Mouse (Mus musculus) testis, postnatal 10 days (tissue): ENCODE measurements around the gene Elmo1.
A peak's percentile ranks its signal among the peaks of the same experiment; 100 is the strongest.

ENCODE experiments used
- DNase-seq: peaks from one replicate; pipeline ENCODE4 v3.0.0; 2021; ENCODE audit warnings: low spot score

Gene Elmo1

GRCm38 (mm10) chr13:20094916-20095700, 4.7 kb downstream of the Elmo1 start:
- DNase-seq, result no peak

DNA sequence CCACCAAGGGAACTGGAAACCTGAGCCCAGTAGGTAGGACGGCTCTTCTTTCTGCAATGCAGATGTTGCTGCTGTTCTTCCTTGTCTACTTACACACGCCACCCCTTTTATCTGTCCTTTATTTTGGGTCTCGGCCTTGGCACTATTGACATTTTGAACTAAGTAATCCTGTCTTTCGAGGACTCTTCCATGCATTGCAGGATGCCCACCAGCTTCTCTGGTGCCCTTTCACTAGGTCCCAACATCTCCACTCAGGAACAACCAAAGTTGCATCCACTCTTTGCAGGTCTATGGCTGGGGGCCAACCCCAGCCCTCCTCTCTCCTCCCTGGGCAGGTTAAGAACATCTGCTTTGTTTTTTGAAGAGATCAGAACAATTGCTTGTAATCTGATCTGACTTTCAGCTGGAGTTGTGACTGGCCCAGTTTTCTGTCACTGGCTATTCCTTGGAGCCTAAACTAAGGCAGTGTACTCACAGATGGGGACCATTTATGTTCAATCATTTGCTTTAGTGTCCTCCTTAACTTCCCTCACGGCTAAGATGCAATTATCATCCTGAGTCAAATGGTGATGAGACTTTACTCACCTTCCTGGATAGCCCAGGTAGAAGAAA, 6.7 kb downstream of the Elmo1 start:
- peak; percentile 26 for DNase-seq

DNA sequence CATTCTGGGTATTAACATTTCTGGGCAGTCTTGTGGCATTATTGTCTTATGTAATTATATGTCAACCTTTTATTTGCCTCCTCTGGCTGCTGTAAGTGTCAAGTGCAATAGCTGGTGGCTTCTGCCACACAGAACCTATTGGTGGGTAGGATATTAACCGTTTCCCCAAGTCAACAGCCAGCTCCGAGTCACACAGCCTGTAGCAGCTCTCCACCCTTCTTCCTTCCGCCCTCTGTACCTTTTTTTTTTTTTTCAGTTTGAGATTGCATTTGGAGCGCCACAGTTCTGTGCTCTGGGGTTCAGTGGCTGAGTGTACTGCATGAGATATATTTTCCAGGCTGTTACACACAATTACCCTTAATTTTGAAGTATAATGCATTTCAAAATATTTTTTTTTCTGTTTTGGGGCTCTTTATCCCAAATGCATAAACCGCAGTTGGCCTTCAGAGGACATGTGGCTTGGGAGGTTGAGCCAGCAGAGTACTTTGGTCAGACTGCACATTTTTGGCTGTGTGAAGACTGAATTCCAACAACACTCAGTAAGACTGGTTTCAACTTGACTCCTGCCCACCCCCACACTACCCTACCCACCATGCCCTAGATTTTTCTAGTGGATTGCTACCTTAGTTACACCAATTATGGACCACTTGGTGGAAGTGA, 7.7 kb downstream of the Elmo1 start:
- DNase-seq, result peak; percentile 3

GRCm38 (mm10) chr13:20098594-20098965, 8.2 kb downstream of the Elmo1 start:
- DNase-seq, result no peak

- peak; percentile 48 for DNase-seq
Observed at GRCm38 (mm10) chr13:20099546-20099945, 9.2 kb downstream of the Elmo1 start.

GRCm38 (mm10) chr13:20100357-20100756, 10.0 kb downstream of the Elmo1 start:
- no peak for DNase-seq

GRCm38 (mm10) chr13:20101691-20102090, 11.3 kb downstream of the Elmo1 start:
- peak; percentile 14 for DNase-seq

GRCm38 (mm10) chr13:20104791-20105190, 14.4 kb downstream of the Elmo1 start:
- no peak for DNase-seq

DNA sequence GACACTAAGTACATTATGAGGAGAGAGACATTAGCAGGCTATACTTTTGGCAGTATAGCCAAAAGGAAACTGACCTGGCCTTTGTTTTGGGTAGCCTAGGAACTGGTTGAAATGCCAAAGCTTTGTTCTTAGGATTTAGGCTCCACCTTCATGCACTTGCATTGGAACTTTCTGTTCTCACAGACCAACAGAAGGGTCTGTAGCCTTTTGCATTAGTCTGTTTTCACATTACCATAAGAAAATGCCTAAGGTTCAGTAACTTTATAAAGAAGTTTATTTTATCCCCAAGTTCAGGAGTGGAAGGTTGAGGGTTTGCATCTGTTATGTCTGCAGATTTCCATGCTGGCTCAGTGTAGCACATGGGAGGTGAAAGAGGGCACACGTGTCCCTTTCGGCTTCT, 15.6 kb downstream of the Elmo1 start:
- no peak for DNase-seq

GRCm38 (mm10) chr13:20107953-20108498, 17.6 kb downstream of the Elmo1 start:
- DNase-seq, result no peak

DNA sequence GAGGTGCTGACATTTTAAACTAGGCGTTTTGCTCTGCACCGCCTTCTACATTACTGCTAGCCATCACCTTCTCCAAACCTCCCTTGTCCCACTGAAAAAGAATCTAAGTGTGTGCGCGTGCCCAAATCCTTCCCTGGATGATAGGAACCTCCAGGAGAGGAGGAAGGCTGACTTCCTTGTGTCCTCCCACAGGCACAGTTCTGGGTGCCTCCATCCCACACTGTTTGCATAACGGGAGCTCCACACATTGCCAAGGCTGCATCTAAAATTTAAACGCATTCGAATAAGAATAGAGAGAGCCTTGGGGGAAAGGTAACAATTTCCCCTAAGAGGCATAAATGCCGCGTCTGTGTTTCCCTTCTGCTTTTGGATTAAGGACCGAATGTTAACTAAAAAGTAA, 18.6 kb downstream of the Elmo1 start:
- DNase-seq, result peak; percentile 35

DNA sequence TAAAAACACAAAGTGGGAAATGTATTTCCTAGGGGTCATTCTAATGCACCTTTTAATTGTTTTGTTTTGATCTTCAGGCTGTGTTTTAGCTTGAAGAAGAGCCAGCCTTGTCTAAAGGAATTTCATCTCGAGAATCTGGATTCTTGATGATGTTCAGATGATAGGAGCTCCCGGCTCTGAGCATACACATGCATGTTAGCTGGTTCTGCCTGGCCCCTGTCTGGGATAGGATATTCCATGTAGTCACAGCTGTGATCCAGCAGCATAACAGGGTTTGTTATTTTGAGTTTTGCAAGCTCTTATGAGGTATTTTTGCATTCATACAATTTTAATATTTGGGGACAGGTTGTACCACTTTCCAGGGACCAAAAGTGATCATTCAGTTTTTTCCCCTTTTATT, 19.1 kb downstream of the Elmo1 start:
- DNase-seq, result no peak

DNA sequence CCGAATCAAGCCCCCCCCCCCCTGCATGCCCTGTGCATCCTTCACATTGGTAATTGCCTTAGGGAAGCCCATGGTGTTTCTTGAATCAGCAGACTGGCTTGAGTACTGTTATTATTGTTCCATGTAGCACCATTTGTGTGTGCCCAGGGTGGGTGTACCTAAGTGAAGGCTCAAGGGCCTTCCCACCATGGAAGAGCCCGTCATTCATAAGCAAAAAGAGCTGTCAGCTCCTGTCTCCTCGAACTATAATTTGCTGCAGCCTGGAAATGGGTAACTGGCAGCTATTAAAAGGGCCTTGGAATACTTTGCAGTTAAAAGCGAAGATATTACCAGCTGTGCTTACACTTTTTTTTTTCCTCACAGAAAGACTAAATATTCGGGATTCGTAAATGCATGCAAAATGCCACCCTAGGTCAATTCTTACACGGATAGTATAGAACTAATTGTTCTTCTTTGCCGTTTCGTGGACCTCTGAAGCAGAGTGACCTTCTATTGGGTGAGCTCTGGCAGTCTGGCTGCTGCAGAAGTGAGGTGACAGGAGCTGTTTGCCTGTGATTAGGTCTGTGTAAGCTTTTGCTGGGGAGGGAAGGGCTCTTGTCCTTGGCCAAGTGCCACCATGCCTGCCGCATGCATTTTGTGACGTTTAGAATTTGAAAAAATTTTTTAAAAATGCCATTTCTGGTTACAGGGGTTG, 19.7 kb downstream of the Elmo1 start:
- no peak for DNase-seq

DNA sequence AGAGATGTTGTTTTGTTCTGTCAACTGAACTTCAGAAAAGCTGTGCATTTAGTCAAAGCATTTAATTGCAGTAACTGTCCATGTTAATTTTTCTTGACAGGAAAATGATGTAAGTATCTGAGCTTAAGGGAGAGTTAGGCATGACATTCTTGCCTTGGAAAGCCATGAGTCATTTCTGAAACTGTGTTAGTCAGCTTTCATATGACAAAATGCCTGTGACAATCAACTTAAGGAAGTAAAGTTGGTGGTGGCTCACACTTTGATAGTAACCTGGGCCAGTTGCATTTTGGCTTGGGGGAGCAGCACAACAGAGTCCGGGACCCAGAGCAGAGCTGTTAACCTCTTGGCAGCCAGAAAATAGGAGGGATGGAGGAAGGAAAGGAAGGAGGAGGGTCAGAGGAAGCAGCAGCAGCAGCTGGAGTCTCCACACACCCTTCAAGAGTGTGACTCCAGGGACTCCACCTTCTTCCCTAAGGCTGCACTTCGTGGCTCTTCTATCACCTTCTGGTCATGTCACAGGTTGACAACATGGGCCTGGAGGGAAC, 20.9 kb downstream of the Elmo1 start:
- no peak for DNase-seq

- no peak for DNase-seq
Observed at GRCm38 (mm10) chr13:20115131-20115907, 24.9 kb downstream of the Elmo1 start.

DNA sequence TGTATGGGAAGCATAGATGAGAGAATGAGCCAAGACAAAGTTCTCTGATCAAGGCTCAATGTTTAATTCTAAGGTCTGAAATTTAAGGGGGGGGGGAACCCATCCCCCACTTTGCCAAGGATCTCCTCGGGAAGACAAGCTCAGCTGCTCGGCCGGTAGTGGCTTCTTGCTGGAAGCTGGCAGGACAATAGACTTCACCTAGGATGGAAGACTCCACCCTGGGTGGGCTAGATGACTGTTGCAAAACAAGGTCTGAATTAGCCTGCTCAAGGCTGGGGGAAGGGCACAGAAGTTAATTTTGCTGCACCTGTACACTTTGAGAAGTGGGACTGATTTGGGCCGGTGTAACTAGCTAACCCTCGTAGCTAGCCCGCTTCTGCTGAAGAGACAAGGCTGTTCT, 25.6 kb downstream of the Elmo1 start:
- DNase-seq, result no peak

DNA sequence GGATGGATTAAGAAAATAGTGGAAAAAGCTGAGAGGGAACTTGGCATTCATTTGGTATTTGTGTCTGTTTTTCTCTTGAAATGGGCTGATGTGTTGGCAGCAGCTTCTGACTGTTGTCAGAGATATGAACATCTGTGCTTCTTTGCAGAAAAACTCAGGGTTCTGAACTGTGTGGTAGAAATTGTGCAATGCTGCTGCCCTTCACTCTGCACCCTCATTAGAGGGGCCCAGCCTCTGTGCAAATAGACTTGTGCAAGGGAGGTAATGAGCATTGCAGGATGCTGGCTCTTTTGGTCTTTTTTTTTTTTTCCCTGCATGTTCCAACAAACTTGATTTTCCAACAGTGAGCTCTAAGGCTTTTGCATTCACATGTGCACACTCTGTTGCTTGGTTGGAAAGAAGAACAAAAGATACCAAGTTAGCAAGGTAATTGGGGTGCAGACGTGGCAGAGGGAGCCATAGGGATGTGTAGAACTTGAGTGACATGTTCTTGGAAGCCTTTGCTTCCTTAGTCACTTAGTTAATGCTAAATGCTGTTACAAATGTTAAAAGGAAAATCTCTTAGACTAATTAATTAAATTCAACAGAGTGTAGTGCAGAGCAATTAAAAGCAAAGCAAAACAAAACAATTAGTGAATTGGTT, 26.6 kb downstream of the Elmo1 start:
- DNase-seq, result no peak

GRCm38 (mm10) chr13:20117691-20118090, 27.3 kb downstream of the Elmo1 start:
- no peak for DNase-seq

GRCm38 (mm10) chr13:20118909-20119308, 28.5 kb downstream of the Elmo1 start:
- no peak for DNase-seq

DNA sequence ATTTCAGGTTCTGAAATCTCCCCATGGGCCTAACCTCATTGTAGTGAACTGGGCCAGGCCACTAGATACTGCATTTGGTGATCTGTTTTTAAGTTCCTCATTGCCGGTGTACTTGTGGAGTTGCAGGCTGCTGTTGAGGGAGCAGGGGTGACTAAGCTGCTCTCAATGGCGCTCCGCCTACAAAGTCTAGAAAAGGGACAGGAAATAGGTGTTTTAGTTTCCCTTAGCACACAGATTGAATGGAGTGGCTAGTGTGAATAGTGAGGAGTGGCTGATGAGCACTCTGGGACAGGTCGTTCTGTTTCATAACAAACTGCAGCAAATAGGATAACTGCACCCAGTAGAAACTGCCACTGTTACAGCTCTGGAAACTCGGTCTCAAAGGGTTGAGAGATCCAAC, 30.3 kb downstream of the Elmo1 start:
- DNase-seq, result no peak
